Mouse (Mus musculus) CD4-positive helper T cell, adult 2 months (primary cell): ENCODE results near the gene Lamc1.

Source experiments
- DNase-seq: peaks from one replicate; pipeline ENCODE4 v3.0.0-alpha.2; 2012; ENCODE audit warnings: low read depth, missing footprints, low spot score

Gene Lamc1

GRCm38 (mm10) chr1:153192379-153192778, 140.2 kb downstream of the Lamc1 start:
- DNase-seq, result no peak

- DNase-seq, result no peak
These were observed 140.7 kb downstream of the Lamc1 start for GRCm38 (mm10) chr1:153191943-153192329.

GRCm38 (mm10) chr1:153191237-153191942, 141.2 kb downstream of the Lamc1 start:
- DNase-seq, result no peak

GRCm38 (mm10) chr1:153188081-153188480, 144.5 kb downstream of the Lamc1 start:
- DNase-seq, result no peak

- DNase-seq, result no peak
These were observed 146.5 kb downstream of the Lamc1 start, which contains the start of gene Lamc2 for GRCm38 (mm10) chr1:153185828-153186803. Lamc2 (minus strand) TSS chr1:153186447.

- DNase-seq, result no peak
These were observed 151.8 kb downstream of the Lamc1 start for GRCm38 (mm10) chr1:153180586-153181289.

GRCm38 (mm10) chr1:153180160-153180559, 152.4 kb downstream of the Lamc1 start:
- DNase-seq, result no peak

- no peak for DNase-seq
These were observed 157.8 kb downstream of the Lamc1 start for GRCm38 (mm10) chr1:153174801-153175200.

GRCm38 (mm10) chr1:153173276-153173675, 159.3 kb downstream of the Lamc1 start:
- DNase-seq, result no peak

- no peak for DNase-seq
These were observed 160.3 kb downstream of the Lamc1 start for GRCm38 (mm10) chr1:153172291-153172731.

GRCm38 (mm10) chr1:153171011-153171410, 161.6 kb downstream of the Lamc1 start:
- no peak for DNase-seq
